Comparison of ENCODE assay signal across 9 mouse cellular contexts in genomic region chr3:137057225-137057910, GRCm38 (mm10).
DNase-seq lines count a peak whose midpoint lies in the region; ATAC-seq lines count a peak whose summit lies in the region.
"Had no signal": no experiment of that assay in that cellular context is flagged by ENCODE, and none has a peak within 500 bp of the region (broad histone marks: within the 10 kb centered on the region; RNA-seq: fewer than 3 reads in every experiment).

No protein-coding gene starts in this region.

- H3K4me3 ChIP-seq in limb, embryonic 12.5 days (replicated peaks): no peak overlapping the region
- no peak overlapping the region for H3K4me3 ChIP-seq in limb, embryonic 10.5 days
- H3K4me3 ChIP-seq: megakaryocyte, embryonic 14.5 days had no signal

- no peak for DNase-seq in limb, embryonic 10.5 days (ENCODE audit: low spot score)
- peak; percentile 83 to 84 for DNase-seq in frontal cortex, postnatal 36 days (ENCODE audit: low spot score in 2 of 2)
- peak; percentile 81 to 83 for DNase-seq in left cerebral cortex, postnatal 14 days (ENCODE audit: low spot score in 2 of 2)
- peak; percentile 72 for DNase-seq in right cerebral cortex, postnatal 25 days
- DNase-seq in thymus, postnatal 4 days: no peak
- DNase-seq in ovary, postnatal 14 days (ENCODE audit: low spot score): no peak
- DNase-seq in heart, adult 9 months (ENCODE audit: low spot score in 2 of 2): no peak

- H3K9me3 ChIP-seq in limb, embryonic 12.5 days: no peaks in the 10 kb centered on the region
- H3K9me3 ChIP-seq in limb, embryonic 10.5 days (replicated peaks): no peaks in the 10 kb centered on the region
- H3K9me3 ChIP-seq: megakaryocyte, embryonic 14.5 days had no signal

- no peaks in the 10 kb centered on the region for H3K27me3 ChIP-seq in limb, embryonic 12.5 days
- no peaks in the 10 kb centered on the region for H3K27me3 ChIP-seq in limb, embryonic 10.5 days (ENCODE audit: low read depth, poor library complexity, severe bottlenecking)
- H3K27me3 ChIP-seq: megakaryocyte, embryonic 14.5 days had no signal

- peaks cover 6% of the 10 kb centered on the region for H3K4me1 ChIP-seq in limb, embryonic 12.5 days (replicated peaks)
- H3K4me1 ChIP-seq in limb, embryonic 10.5 days: no peaks in the 10 kb centered on the region
- H3K4me1 ChIP-seq: megakaryocyte, embryonic 14.5 days had no signal

- no peak overlapping the region for H3K27ac ChIP-seq in limb, embryonic 12.5 days
- no peak overlapping the region for H3K27ac ChIP-seq in limb, embryonic 10.5 days

- intact Hi-C loops in left cerebral cortex, postnatal 14 days (cut with DNase I): no loop called here

- 52% methylated on average over 6 of the region's 6 CpGs for WGBS in limb, embryonic 12.5 days
- WGBS in limb, embryonic 10.5 days: 69% methylated on average over 6 of the region's 6 CpGs

- no peak for ATAC-seq in limb, embryonic 12.5 days (ENCODE audit: insufficient number of reproducible peaks, insufficient read depth, low FRiP score, low TSS enrichment, low read depth)

- H3K9ac ChIP-seq in limb, embryonic 12.5 days (replicated peaks): no peak overlapping the region

- peak overlapping the region; percentile 26; the same call in 1 of the 2 replicates for H3K4me2 ChIP-seq in limb, embryonic 12.5 days

- H3K36me3 ChIP-seq in limb, embryonic 12.5 days: no peaks in the 10 kb centered on the region
- H3K36me3 ChIP-seq in limb, embryonic 10.5 days: no peaks in the 10 kb centered on the region

Comparison
In these comparisons a context has a peak if more than half of its experiments do, and no peak if none do; other contexts are left out.
1. DNase-seq: peak in frontal cortex, postnatal 36 days (2 of 2), left cerebral cortex, postnatal 14 days (2 of 2) and right cerebral cortex, postnatal 25 days (single experiment); none in limb, embryonic 10.5 days (single experiment), thymus, postnatal 4 days (single experiment), ovary, postnatal 14 days (single experiment) and heart, adult 9 months (0 of 2).